16 mouse cellular contexts compared by ENCODE assay signal in the genomic region with DNA sequence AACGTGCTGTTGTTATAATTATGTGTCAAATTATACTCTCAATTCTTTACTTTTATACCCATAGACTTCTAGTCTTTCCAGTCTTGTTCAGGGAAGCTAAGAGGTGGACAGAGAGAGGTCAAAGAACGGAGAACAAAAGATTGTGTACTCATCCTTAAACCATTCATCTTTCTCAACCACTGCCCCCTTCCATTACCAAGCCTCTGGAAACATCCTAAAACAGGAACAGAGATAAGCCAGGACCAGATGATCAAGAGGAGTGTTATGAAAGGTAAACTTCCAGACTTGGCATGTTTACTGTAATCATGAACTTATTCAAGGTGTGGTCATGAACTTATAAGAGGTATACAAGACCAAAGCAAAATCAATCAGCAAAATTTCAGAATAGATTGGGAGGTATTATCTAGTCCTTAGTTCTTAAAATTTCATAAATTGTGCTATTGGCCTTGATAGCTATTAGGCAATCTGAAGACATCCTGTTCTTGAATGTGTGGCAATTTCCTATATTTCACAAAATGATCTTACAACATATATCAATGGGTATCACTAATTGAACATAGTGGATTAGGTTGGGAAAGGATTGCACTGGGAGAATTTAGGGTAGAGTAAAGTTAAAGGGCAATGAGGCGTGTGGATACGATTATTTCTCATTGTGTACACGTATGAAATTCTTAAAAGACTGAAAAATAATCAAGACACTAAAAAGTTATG.
DNase-seq lines count a peak whose midpoint lies in the region; ATAC-seq lines count a peak whose summit lies in the region.
"Had no signal": no experiment of that assay in that cellular context is flagged by ENCODE, and none has a peak within 500 bp of the region (broad histone marks: within the 10 kb centered on the region; RNA-seq: fewer than 3 reads in every experiment).

No protein-coding gene starts in this region.

- ATAC-seq in megakaryocyte, adult 5-6 weeks (ENCODE audit: poor library complexity, severe bottlenecking): peak; percentile 94
- ATAC-seq: forebrain, embryonic 14.5 days; forebrain, embryonic 16.5 days had no signal

- peak; percentile 46 for DNase-seq in 416B (ENCODE audit: low read depth)
- peak; percentile 38 for DNase-seq in gonadal fat pad, adult 2 months (ENCODE audit: low read depth)
- no peak for DNase-seq in spleen, postnatal 36 days (ENCODE audit: low spot score in 2 of 2)
- DNase-seq in left cerebral cortex, postnatal 4 days: no peak
- DNase-seq in layer of hippocampus, adult 8-10 months (ENCODE audit: low spot score in 2 of 2): no peak
- DNase-seq: adrenal gland, adult 2 months; adrenal gland, postnatal 10 days; adrenal gland, postnatal 25 days; cerebellum, adult 11 months; cerebellum, adult 18-20 months; cerebellum, adult 8-10 months; cerebellum, adult 9-11 months; cerebellum, postnatal 14 days had no signal

- intact Hi-C loops in left cerebral cortex, postnatal 4 days (cut with DNase I): no loop called here

Comparison
In these comparisons a context has a peak if more than half of its experiments do, and no peak if none do; other contexts are left out.
1. DNase-seq: peak in 416B (single experiment) and gonadal fat pad, adult 2 months (single experiment); none in spleen, postnatal 36 days (0 of 2), left cerebral cortex, postnatal 4 days (single experiment) and layer of hippocampus, adult 8-10 months (0 of 2).